Mouse (Mus musculus): Measurements from ENCODE around the gene Apex2.

Gene Apex2

DNA sequence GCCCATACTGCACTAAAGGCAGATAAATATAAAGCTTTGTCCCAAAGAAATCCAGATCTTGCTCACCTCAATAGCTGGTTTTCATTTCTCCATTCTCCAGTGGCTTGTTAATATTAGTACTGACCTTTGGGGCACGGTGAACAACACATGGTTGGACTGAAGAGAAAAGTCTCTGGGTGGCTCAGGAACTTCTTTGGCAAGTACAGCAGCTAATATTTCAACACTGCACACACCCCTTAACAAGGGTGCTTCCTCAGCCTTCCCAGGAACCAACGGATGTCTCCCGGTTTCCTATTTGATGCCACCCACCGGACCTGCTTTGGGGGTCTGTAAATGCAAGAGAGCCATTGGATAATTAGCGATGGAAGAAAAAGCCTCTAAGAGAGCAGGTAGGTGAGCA lies at the start of gene Apex2:
Apex2 (minus strand) TSS at position 173 of the 400 bp plus-strand sequence.
- no peak for DNase-seq (ENCODE audit: low read depth)

DNA sequence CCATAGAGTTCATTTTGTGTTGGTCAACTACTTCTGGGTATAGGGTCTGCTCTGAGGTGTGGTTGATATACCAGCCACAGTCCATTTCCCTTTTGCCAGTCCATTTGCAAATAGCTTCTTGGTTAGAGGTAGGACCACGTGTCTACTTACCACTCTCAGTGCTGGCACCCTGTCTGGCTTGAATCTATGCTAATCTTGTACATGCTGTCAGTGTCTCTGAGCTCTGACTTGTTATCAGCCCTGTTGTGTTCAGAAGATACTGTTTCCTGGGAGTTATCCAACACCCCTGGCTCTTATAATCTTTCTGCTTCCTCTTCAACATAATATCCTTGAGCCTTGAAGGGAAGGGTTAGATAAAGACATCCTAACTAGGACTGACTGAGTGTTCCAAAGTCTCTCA lies 46.8 kb upstream of the Apex2 start:
- no peak for DNase-seq (ENCODE audit: low read depth)

DNA sequence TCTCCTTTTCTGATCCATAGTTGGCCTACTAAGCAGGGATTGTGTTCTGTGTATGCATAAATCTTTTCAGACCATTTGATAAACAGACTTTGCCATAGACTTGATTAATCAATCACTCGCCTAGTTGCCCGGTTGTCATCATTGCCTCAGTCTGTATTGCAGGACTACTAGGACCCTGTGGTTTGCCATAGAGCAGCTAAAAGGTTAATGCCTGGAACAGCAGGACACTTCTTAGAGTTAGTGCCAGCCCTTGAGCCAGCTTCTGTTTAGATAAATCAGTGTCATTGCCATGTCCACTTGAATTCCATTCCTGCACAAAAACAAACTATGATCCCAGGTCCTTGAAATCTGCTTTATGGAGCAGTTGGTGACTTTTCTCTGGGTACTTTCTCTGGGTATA lies 9.2 kb upstream of the Apex2 start:
- no peak for DNase-seq (ENCODE audit: low read depth)

DNA sequence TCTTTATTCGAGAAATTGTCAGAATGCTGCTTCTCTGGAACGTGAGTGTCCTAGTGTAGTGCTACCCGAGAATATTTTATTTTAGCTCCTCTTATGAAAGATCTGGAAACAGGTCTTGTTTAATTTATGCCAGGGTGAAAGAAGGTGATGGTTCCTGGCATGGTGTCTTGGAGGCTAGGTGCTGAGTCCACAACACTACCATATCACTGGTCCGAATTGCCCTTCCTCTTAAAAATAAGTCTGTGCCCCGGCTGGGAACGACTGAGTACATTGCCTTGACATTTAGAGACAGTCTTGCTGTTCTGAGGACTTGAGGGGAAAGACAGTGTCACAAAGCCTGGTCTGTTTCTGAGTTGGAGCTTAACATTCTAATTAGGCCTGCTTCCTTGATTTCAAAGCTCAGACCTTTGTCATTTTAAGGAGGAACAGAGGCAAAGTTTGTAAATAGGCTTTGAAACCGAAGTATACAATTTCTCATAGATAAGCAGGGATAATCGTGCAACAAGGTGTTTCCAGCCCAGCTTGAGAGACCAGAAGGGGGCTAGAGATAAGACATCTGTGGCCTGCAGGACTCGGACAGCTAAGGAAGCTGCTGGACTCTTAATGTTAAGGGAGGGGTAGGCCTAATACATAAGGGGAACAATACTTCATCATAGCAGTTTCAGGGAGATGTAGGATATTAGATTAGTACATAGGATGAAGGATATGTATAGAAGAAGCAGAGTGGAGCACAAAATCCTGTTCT lies 5.5 kb upstream of the Apex2 start:
- no peak for DNase-seq (ENCODE audit: low read depth)

GRCm38 (mm10) chrX:150594176-150594575 lies 4.5 kb upstream of the Apex2 start:
- no peak for DNase-seq (ENCODE audit: low read depth)

- DNase-seq (ENCODE audit: low read depth): no peak
Observed at GRCm38 (mm10) chrX:150593266-150594035, 3.8 kb upstream of the Apex2 start.

- peak; percentile 89 for DNase-seq (ENCODE audit: low read depth)
Observed at GRCm38 (mm10) chrX:150588023-150588764, 1.5 kb downstream of the Apex2 start, which contains the start of gene Pfkfb1. Gene Pfkfb1, plus strand, starts transcription at chrX:150588229.

DNA sequence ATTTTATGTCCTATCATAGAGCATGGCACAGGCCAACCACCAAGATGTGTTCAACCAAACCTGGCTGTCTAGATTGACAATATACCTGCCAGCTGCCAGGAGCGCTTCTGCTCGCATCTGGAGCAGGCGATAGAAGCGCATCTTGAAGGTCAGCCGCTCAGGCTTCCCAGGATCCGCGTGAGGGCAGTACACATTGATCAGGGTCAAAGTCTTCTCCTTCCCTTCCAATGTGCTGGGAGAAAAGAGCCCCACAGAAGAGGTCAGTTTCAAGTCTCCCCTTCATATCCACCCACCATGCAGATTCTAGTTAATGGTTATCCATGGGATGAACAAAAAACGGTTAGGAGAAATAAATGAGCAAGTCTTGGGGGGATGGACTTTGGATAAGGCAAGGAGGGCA lies 4.6 kb downstream of the Apex2 start:
- DNase-seq (ENCODE audit: low read depth): no peak

DNA sequence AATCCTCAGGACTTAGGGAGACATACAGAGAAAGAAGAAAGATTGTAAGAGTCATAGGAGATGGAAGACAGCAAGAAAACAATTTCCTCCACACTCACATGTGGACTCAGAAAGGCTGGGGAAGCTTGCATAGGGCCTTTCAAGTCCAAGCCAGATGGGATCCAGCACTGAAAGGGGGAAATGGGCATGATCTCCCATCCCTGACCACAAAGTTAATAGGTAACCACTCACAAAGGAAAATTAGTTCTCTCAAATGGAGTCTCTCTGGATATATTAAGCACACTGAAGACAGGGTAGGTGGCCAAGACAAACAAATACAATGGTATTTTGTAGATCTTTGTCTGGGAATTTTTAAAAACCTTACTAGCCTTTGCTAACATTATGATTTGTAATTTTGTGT lies 7.7 kb downstream of the Apex2 start:
- no peak for DNase-seq (ENCODE audit: low read depth)

- DNase-seq (ENCODE audit: low read depth): no peak
Observed at GRCm38 (mm10) chrX:150564644-150565357, 24.9 kb downstream of the Apex2 start.

DNA sequence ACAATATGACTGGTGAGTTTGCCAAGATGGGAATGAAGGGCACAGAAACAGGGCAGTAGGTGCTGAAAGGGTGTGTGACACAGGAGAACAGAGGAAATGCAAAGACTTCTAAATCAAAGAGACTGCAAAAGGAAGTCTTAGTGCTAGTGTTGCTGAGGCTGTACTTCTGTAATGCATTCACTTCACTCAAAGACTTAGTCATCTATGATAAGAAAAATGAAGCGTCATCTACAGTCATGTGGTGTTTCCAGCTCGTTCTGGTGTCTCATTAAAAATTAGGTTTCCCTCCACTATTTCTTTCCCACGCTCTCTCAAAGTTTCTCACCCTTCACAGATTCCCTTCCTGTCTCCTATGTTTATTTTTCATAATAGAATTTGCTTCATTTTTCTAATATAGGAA lies 35.6 kb downstream of the Apex2 start:
- no peak for DNase-seq (ENCODE audit: low read depth)

DNA sequence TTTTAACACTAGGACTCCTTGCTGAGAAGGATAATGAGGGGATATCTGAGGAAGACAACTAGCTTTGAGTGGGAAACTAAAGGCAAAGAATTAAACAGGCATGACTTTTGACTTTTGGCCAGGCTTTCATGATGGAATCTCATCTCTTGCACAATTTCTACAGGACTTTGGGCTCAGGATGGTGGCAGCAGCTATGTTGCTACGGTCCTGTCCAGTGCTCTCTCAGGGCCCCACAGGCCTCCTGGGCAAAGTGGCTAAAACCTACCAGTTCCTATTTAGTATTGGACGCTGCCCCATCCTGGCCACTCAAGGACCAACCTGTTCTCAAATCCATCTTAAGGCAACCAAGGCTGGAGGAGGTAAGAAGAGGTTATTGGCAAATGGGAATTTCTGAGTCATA lies 37.7 kb downstream of the Apex2 start:
- DNase-seq (ENCODE audit: low read depth): no peak

DNA sequence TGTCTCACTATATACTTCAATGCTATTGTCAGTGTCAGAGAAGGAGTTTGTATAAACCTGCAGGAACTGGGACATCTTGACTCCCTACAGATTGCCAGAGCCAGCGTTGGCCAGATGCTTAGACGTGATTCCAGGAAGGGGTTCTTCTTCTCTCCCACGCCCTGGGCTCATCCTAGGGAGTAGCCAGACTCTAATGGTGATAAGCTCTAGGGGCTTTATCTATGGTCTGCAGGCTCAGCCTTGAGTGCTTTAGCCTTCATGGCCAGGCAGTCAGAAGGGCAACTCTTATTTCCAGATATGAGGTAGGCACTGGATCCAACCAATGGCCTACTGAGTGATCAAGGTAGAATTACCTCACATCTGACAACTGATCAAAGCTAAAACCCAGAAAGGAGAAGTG lies 40.0 kb downstream of the Apex2 start:
- DNase-seq (ENCODE audit: low read depth): no peak

- no peak for DNase-seq (ENCODE audit: low read depth)
Observed at GRCm38 (mm10) chrX:150547239-150547638, 42.4 kb downstream of the Apex2 start, which contains the start of gene Alas2. Gene Alas2, plus strand, starts transcription at chrX:150547375.

DNA sequence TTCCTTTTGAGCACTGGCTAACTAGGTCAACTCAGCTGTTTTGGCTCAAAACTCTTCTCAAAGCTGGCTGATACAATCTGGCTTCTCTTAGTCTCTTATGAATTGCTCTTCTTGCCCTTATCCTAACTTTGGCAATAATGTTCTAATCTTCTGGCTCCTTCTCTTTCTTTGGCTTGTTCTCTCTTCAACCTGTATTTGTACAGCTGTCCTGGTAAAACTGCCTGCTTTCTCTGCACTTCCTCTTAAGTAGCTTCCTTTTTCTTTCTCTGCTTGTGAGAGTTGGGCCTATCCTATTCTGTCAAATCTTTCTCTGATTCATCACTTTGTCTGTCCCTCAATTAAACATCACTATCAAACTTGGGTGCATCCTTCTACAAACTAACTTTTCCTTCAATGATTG lies 48.0 kb downstream of the Apex2 start:
- no peak for DNase-seq (ENCODE audit: low read depth)

DNA sequence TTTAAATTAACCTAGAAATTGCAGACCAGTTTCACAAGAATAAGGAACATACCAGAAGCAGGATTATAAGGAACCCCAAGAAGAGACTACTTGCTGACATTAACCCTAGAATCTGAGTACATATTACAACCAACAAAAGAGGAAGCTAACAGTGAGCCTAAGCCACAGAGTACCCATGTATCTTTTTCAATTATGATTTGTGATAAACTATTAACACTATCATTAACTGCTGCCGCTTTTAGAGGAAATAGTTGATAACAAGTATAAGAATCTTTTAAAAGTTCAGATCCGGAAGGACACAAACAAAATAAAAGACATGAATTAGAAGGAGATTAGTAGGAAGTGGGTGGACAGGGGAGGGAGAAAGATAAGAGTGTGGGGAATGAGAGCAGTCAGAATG lies 49.6 kb downstream of the Apex2 start:
- no peak for DNase-seq (ENCODE audit: low read depth)

GRCm38 (mm10) chrX:150516477-150516876 lies 73.2 kb downstream of the Apex2 start:
- no peak for DNase-seq (ENCODE audit: low read depth)

- no peak for DNase-seq (ENCODE audit: low read depth)
Observed at GRCm38 (mm10) chrX:150516015-150516414, 73.7 kb downstream of the Apex2 start.

DNA sequence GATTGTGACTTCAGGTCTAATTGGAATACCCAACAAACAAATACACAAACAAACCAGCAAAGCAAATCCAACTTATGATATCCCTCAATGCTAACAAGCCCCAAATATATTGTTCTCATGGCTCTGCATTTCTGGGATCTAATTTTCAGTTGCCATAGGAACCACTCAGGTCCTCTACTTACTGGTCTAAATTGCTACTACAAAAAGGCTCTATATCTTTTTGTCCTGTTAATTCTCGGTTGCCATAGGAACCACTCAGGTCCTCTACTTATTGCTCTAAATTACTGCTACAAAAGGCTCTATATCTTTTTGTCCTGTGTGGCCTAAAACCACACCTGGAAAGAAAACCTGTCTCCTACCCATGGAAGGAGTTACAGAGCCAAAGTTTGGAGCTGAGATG lies 75.5 kb downstream of the Apex2 start:
- DNase-seq (ENCODE audit: low read depth): no peak

- DNase-seq (ENCODE audit: low read depth): no peak
Observed at GRCm38 (mm10) chrX:150511274-150511673, 78.4 kb downstream of the Apex2 start.

- DNase-seq (ENCODE audit: low read depth): peak; percentile 69
Observed at GRCm38 (mm10) chrX:150510631-150511030, 79.0 kb downstream of the Apex2 start.

GRCm38 (mm10) chrX:150508696-150509095 lies 81.0 kb downstream of the Apex2 start:
- no peak for DNase-seq (ENCODE audit: low read depth)

Measured in NIH3T3 (cell line).